Mouse (Mus musculus) bone marrow macrophage, adult 2 months (primary cell): ENCODE measurements around the gene Spats2.

Experiments
- CTCF ChIP-seq: IDR thresholded peaks from 2 replicates; pipeline ENCODE4 v1.5.1; 2012; ENCODE audit warnings: low read depth, mild to moderate bottlenecking, low read length, moderate library complexity
- POLR2A ChIP-seq: IDR thresholded peaks from 2 replicates; pipeline ENCODE4 v1.6.1; 2012; ENCODE audit warnings: mild to moderate bottlenecking, low read depth, low read length, borderline replicate concordance

- TF ChIP-seq POLR2A: no peak
- TF ChIP-seq CTCF: no peak
These were observed 43.4 kb upstream of the Spats2 start for GRCm38 (mm10) chr15:99082322-99082721.
